Mouse (Mus musculus) G1E-ER4 (cell line): ENCODE data around the gene Bend3. TPM values are rescaled to one million over a fixed set of nuclear protein-coding genes. Genes with fewer than 3 reads are reported as not detected.

ENCODE experiments used
- GATA1 ChIP-seq: IDR thresholded peaks from one replicate; pipeline ENCODE4 v1.8.0; 2012; ENCODE audit warnings: low read length, inconsistent platforms
- polyA plus RNA-seq: library from polyadenylated mRNA; stranded (reverse); fragments of >175 nt; gene quantifications from 2 replicates; pipeline ENCODE4 v1.2.3, GENCODE M21; 2012

Gene Bend3
- polyA plus RNA-seq: 7.4 and 7.5 TPM in 2 replicates

- no peak for TF ChIP-seq GATA1
Measured at GRCm38 (mm10) chr10:43478751-43479435, at the start of gene Bend3. Gene Bend3 (plus strand): TSS chr10:43478831.

DNA sequence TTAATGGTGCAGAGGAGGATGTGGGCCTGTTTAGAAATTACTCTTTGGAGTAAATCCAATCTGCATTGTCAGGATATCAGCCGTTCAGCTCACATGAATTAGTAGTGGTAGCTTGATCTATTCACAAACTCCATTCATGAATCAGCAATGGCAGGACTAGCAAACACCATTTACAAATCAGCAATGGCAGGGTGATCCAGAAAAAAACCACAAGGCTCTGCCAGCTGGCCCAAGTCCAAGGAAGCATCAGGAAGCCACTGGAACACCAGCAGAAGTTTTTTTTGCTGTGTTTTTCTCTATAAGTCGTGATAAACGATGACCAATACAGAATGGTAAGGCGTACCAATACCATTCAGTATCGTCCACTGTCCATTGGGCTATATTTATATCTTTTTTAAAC is 48.0 kb upstream of the Bend3 start:
- no peak for TF ChIP-seq GATA1

GRCm38 (mm10) chr10:43434326-43434725 is 44.3 kb upstream of the Bend3 start:
- TF ChIP-seq GATA1: no peak

DNA sequence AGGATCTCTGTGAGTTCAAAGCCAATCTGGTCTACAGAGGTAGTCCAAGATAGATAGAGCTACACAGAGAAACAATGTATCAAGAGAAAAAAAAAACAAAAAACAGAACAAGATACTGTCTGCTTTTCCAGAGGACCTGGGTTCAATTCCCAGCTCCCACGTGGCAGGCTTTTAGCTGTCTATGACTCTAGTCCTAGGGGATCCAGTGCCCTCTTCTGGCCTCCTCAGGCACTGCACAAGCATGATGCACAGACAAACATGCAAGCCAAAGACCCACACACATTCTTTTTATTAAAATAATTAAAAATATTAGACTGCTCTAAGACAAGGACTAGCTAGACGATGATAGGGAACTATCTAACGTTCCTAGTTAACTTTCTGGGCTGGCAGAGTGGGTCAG is 42.9 kb upstream of the Bend3 start:
- no peak for TF ChIP-seq GATA1

DNA sequence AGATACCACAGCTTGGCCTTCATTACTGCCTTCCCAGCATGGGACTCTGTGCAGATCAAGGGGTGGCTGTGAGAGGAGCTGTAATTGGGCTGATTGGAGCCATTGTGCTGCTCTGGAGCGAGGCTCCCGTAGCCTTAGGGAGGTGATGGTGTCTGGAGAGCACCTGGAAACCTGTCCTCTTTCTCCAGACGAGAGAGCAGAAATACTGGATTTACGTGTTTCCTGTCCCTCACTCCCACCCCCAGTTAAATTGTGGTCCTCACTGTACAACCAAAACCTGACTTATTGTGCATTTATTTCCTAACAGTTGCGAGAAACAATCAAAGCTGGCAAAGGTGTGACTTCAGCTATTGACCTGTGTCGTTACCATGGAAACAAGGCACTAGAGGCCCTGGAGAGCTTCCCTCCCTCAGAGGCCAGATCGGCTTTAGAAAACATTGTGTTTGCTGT is 39.1 kb upstream of the Bend3 start:
- no peak for TF ChIP-seq GATA1

DNA sequence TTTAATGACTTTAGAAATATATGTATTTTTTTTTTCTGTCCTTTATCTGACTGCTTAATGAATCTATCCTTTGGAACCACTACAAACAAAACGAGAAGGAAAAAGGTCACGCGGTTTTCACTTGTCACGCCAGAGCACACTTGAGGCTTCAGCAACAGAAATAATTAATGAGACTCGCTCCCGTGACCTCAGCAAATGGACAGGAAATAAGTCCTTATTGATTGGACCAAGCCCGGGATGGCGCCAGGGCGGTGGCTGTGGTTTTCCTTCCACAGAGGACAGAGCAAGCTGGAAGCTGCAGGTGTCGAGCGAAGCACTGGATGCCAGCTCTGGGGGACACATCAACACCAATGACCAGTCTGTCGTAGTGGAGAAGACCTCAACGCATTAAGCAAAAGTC is 38.6 kb upstream of the Bend3 start:
- TF ChIP-seq GATA1: no peak

- TF ChIP-seq GATA1: no peak
Measured at GRCm38 (mm10) chr10:43440981-43441740, 37.5 kb upstream of the Bend3 start.

DNA sequence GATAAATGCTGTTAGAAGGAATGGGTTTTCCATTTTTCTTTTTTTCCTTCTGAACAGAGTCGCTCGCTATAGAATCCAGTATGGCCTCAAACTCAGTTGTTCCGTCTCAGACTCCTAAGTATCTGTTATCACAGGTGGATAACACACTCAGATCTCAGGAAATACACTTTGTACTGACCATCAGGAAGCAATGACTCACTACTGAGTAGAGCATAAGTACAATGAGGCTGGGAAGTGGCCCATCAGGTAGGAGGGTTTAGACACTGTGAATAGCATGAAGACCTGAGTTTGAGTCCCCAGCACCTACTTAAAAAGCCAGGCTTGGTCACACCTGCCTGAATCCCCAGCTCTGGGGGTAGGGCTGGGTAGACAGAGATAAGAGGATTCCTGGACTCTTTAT is 30.0 kb upstream of the Bend3 start:
- no peak for TF ChIP-seq GATA1

DNA sequence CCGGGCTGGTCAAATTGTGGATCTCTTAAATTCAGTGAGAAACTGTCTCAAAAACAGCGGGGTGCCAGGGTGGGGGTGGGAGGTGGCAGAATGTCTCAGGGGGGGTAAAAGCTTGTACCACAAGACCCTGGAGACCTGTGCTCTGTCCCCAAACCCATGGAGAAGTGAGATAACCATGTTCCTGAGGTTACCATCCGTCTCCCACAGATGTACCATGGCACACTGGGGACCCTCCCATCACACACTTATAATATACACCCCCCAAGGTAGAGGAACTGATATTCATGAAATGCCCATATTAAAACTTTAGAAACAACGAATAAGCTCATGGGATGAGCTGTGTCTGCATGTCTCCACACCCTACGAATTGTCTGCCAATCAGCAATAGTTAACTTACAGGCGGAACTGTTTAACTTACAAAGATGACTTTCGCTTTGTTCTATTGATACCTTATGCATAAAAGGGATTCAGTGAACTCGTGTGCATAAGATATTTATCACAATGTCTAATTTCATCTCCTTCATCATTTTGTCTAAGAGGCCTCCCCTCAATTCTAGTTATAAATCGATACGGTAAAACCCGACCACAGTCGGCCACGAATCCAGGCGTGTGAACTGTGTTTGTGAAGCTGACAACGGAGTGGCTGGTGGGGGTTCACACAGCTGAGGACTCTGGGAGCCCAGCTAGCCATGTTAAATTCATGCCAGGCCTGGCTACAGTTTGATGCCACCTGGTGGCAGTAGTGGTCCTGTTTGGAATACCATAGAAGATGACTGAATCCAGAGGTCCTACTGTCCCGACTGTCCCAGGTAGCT is 26.6 kb upstream of the Bend3 start:
- TF ChIP-seq GATA1: no peak

DNA sequence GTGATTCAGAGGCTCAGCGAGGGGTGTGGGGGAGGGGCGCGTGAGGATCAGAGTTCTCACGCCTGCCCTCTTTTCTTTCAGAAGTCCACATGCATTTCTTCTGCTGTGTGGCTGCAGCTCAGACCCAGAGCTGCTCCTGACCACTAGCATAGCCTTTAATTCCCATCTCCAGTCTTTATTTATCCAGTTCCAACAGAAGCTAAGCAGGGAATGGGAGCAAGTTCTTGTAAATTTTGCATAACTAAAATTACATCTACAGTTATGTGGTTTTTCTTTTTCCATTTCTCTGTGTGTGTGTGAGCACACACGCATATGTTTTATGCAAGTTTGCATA is 26.0 kb upstream of the Bend3 start:
- TF ChIP-seq GATA1: no peak

GRCm38 (mm10) chr10:43454219-43454618 is 24.4 kb upstream of the Bend3 start:
- TF ChIP-seq GATA1: no peak

DNA sequence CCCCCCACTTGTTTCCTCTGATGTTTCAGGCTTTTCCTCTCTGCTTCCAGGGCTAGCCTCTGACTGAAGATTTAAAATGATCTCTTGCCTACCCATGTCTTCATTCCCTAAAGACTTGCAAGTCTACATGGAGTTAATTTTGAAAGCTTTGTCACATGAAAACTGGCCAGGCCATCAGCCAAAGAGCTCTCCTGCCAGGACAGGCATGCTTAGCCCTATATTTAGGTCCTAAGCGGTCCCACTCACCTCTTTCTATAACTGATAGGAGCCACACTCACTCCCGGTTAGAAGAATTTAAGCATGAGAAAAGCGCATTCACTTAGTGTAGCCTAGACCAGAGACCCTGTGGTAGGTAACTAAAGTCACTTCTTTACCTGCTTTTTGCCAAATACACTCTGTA is 24.0 kb upstream of the Bend3 start:
- no peak for TF ChIP-seq GATA1

DNA sequence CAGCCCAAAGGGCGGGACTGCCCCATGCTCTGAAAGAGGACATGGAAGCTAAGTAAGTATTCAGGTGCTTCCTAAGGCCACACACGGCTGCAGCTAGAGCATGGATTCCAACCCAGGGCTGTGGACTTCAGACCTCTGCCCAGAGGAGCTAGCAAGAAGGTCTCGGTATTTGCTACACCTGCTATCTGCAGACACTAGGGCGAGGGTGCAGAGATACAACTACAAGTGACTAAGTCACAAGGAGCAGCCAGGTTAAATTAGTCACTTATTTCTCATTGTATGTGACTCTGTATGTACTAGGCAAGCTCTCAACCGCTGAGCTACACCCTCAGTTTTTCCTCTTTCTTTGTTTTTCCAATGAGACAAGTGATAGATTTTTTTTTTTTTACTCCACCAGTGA is 15.8 kb upstream of the Bend3 start:
- TF ChIP-seq GATA1: no peak

GRCm38 (mm10) chr10:43463227-43463626 is 15.4 kb upstream of the Bend3 start:
- no peak for TF ChIP-seq GATA1

- no peak for TF ChIP-seq GATA1
Measured at GRCm38 (mm10) chr10:43466223-43466622, 12.4 kb upstream of the Bend3 start.

GRCm38 (mm10) chr10:43467659-43468058 is 11.0 kb upstream of the Bend3 start:
- no peak for TF ChIP-seq GATA1
